Mouse (Mus musculus): ENCODE data around the gene Hhipl1.

The Hhipl1 gene

DNA sequence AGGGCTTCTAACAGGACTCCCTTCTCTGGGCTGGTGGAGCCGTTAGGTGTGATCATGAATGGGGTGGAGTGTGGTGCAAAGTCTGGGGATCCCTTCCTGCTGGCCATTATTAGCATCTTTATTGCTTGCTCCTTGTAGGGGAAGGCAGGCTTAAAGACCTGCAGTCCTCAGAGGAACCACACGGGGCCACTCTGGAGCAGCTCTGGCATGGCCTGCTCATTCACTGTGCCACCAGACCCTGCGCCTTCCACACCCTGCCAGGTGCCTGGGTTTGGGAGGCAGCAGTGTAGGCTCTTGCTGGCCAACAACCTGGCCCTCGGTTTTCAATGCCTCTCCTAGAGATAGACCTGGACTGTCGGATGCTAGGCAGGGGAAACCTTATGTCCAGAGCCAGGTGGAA lies 57.7 kb downstream of the Hhipl1 start:
- peak; percentile 61 for DNase-seq (ENCODE audit: low read depth, low spot score)

DNA sequence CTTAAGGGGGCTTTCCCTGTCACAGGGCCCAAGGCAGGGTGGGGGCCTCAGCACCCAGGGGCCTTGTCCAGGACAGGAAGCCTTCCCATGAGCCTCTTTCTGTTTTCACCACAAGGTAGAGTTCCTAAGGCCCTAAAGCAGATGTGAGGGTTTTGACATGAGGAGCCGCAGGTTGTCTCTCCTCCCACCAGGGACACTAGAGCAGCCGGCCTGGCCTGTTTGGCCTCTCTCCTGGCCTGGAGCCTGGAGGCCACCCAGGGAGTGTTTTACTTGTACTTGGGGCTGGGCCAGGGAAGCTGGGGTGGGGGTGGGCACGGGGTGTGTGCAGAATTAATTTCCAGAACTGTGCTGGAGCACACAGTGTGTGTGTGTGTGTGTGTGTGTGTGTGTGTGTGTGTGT lies 59.3 kb downstream of the Hhipl1 start:
- no peak for DNase-seq (ENCODE audit: low read depth, low spot score)

DNA sequence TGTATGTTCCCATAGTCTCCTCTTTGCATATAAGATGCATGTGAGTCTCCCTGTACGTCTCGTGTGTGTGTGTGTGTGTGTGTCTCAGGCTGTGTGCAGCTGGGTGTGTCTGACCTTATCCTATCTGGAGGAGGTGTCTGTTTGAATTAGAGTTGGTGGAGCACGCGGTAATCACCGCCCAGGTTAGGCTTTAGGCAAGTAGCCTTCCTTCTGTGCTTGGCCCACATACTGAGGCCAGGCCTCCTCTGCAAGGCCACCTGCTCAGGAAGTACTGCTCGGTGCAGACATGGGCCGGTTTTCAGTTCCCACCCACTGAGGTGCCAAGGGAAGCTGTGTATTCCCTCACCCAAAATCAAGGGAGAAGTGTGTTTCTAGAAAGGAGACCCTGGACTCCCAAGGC lies 59.8 kb downstream of the Hhipl1 start:
- no peak for DNase-seq (ENCODE audit: low read depth, low spot score)

DNA sequence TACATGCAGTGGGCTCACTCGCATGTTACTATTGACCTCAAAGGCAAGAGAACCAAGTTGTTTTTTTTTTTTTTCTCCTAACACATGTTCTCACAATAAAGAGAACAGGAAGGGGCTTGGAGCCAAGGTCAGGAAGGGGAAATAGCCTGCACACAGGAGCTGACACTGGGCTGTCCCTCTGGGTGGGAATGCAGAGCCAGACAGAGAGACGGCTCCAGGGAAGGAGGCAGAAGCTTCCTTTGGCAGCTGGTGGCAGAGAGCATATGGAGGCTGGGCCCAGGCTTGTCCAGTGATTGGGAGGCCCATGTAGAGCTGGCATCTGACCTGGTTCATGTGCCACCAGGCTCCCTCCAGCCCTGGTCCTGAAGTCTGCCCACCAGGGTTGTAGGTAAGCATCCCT lies 61.8 kb downstream of the Hhipl1 start:
- DNase-seq (ENCODE audit: low read depth, low spot score) = no peak

DNA sequence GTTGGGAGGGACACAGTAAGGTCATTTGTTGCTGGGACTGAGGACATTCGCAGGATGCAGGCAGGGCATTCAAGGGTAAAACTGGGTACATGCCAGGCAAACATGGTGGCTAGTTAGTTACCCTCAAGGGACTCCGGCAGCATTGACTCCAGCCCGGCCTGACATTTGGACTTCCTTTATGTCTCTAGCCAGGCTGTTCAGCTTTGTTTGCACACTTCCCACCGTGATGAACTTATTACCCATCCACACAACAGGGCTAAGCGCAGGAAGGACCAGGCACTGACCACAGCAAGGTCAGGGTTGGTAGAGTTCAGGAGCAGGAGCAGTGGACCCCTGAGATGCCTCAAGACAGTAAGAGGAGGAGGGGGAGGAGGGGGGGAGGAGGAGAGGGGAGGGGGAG lies 62.9 kb downstream of the Hhipl1 start:
- no peak for DNase-seq (ENCODE audit: low read depth, low spot score)

DNA sequence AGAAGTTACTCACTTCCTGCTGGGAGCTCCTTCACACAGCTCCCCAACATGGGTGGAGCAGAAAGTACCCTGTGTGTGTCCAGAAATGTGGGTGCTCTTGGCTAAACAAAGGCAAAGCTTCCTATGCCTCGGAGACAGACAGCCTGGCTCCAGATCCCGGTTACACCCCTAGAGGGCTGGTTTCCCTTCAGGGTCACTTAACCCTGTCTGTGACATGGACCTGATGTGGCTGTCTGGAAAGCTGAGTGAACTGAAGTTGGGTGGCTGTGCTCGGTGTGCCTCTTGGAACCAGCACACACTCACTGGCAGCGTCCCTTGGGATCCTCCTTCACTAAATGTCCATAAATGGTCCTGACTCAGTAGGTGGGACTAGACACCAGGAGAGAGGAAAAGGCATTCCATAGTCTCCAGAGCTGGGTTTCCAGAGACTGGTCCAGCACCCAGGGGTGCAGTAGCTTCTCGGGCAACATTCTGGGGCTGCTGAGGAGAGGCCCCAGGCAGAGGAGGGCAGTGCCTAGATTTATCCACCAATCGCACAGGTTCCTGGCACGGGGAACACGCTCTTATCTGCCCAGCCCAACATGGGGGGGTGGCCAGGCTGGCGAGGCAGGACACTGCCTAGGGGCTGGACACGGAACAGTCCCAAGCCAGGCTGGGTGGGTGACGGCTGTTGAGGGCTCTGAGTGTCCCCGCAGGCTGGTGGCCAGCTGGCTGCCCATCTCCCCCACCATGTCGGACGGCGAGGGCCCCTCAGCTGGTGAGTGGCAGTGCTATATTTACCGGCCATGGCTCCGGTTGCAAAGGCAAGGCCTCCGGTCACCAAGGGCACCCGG lies 64.7 kb downstream of the Hhipl1 start, which contains the start of gene Eml1:
Gene Eml1 (plus strand): TSS at position 362 of the 833 bp plus-strand sequence.
- DNase-seq (ENCODE audit: low read depth, low spot score) = no peak

DNA sequence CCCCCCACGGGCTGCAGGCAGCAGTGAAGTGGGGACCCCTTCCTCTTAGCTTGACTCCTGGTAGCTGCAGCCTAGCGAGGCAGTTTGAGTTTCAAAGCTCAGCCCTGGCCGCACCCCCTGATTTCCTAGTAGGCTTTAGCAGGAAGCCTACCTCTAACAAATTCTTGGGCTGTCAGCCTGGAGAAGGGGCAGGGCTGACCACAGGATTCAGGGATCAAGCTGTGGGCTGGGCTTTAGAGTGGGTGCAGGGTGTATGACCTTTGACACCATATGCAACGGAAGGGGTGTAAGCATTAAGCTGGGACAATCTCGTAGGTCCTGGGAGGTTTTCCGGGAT lies 65.3 kb downstream of the Hhipl1 start:
- DNase-seq (ENCODE audit: low read depth, low spot score) = no peak

DNA sequence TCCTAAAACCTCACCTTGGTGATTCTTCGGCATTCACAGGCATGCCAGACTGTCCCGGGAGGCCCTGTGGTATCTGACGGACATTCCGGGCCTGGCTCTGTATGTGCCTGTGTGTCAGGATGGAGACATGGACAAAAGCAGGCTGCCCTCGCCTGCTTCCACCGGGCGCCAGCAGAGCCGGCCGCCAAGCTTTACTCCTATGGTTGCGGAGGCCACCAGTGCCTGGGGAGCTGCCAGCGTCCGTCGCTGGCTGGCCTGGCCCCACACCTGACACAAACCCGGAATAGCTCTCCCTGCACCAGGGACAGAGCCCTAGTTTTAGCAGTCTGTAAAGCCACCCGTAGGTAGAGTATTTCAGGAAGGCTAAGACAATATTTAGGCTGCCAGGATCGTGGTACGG lies 66.2 kb downstream of the Hhipl1 start:
- no peak for DNase-seq (ENCODE audit: low read depth, low spot score)

DNA sequence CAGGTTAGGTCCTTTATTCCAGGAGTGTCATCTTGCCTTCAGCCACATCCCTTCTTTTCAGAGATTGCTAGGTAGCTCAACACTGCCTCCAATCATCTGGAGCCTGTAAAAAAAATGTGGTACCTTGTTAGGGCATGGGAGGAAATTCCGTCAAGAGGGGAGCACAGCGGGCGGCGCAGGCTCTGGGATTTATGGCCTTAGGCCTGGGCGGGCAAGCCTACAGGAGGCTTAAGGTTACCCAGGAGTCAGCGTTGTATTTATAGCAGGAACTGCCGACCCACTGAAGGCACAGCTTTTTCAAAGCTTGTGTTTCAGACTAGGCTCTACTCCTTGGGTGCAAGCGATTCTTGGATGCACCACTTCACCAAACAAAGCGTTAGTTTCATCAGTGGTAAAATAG lies 67.5 kb downstream of the Hhipl1 start:
- DNase-seq (ENCODE audit: low read depth, low spot score) = no peak

DNA sequence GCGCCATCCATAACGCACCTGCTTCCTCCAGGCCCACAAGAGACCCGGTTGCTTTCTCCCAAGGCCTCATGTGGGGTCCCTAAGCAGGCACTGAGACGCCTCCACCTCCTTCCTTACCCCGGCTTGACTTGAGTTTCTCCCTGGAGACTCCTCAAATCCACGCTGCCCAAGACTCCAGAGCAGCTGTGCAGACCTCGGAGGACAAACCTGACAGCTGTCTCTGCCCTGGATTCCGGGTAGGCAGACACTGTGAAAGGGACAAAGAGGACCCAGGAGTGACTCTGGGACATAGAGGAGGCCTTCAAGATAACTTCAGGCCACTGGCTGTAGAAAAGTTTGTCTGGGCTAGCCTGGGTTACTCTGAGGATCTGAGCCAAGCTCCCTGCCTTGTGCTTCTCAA lies 68.6 kb downstream of the Hhipl1 start:
- DNase-seq (ENCODE audit: low read depth, low spot score) = no peak

DNA sequence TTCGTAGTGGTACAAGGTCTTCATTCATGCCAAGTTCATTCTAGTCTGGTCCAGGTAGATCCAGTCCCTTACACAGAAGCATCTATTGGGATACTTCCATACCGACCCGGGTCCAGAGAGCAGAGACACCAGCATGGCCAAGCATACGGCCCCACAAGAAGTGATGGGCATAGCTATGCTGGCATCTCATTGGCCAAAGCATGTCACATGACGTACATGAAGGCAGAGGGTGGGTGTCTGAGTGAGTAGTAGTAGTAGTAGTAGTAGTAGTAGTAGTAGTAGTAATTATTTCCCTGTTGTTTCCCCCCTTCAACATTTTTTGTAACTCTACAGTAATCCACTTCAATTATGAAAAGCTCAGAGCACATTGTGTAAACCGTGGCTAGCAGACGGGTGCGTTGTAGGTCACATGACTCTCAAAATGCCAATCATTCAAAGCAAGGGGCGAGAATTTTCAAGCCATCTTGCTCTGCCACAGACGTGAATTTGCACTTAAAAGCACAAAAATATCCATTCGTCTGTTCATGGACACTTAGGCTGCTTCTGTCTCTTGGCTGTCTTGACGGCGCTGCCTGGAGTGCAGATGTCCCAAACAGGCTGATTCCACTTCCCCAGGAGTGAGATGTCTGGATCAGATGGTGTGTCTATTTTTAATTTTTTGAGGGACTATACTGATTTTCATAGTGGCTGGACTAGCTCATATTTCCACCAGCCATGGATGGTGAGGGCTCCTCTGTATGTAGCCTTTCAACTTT lies 72.5 kb downstream of the Hhipl1 start:
- no peak for DNase-seq (ENCODE audit: low read depth, low spot score)
